Mouse (Mus musculus) megakaryocyte, embryonic 14.5 days (primary cell): ENCODE data around the gene Casp4. TPM values are rescaled to one million over a fixed set of nuclear protein-coding genes. Genes with fewer than 3 reads are reported as not detected.
A peak's percentile ranks its signal among the peaks of the same experiment; 100 is the strongest.

Experiments used
- H3K27me3 ChIP-seq: replicated peaks from 2 replicates; pipeline ENCODE3; 2012; ENCODE audit warnings: inconsistent platforms
- H3K36me3 ChIP-seq: replicated peaks from 2 replicates; pipeline ENCODE3; 2012; ENCODE audit warnings: low read length, inconsistent platforms, mixed read lengths
- H3K4me1 ChIP-seq: 2 replicates; pipeline ENCODE4 v1.6.1; 2012; ENCODE audit warnings: inconsistent platforms
- H3K4me3 ChIP-seq: replicated peaks from 2 replicates; pipeline ENCODE3; 2012; ENCODE audit warnings: moderate library complexity, mild to moderate bottlenecking, inconsistent platforms
- H3K9me3 ChIP-seq: 2 replicates; pipeline ENCODE4 v1.6.1; 2012; ENCODE audit warnings: inconsistent platforms
- FLI1 ChIP-seq: IDR thresholded peaks from 2 replicates; pipeline ENCODE4 v1.6.1; 2012; ENCODE audit warnings: low read length, inconsistent platforms, mixed read lengths
- GATA1 ChIP-seq: IDR thresholded peaks from 3 replicates; pipeline ENCODE4 v1.6.1; 2012; ENCODE audit warnings: mixed read lengths, low read length, inconsistent platforms, borderline replicate concordance
- polyA plus RNA-seq: library from polyadenylated mRNA; stranded (reverse); fragments of >175 nt; gene quantifications from 2 replicates; pipeline ENCODE4 v1.2.3, GENCODE M21; 2012; ENCODE audit warnings: low replicate concordance; ENCODE audit not compliant: insufficient read depth

Gene Casp4
- polyA plus RNA-seq, 1 experiment = 8.7 TPM

- peak overlapping the region; percentile 67 for H3K4me3 ChIP-seq
- no peaks in the 10 kb centered on the region for H3K36me3 ChIP-seq
- peaks cover 9% of the 10 kb centered on the region for H3K4me1 ChIP-seq
- no peaks in the 10 kb centered on the region for H3K9me3 ChIP-seq
- H3K27me3 ChIP-seq = no peaks in the 10 kb centered on the region
- TF ChIP-seq GATA1 = no peak
- no peak for TF ChIP-seq FLI1
These were observed 9.6 kb upstream of the Casp4 start for GRCm38 (mm10) chr9:5299132-5299381.

- Histone ChIP-seq H3K9me3 (no peaks in the 10 kb centered on the region), H3K4me3 (peak overlapping the region; percentile 86), H3K36me3 (no peaks in the 10 kb centered on the region), H3K4me1 (peaks cover 17% of the 10 kb centered on the region), H3K27me3 (no peaks in the 10 kb centered on the region)
- no peak for TF ChIP-seq FLI1
- TF ChIP-seq GATA1 = no peak
These were observed 1.5 kb downstream of the Casp4 start for GRCm38 (mm10) chr9:5310112-5310511.

GRCm38 (mm10) chr9:5311435-5311834 lies 2.8 kb downstream of the Casp4 start:
- peaks cover 17% of the 10 kb centered on the region for H3K4me1 ChIP-seq

GRCm38 (mm10) chr9:5328204-5328603 lies 19.6 kb downstream of the Casp4 start:
- peaks cover 68% of the 10 kb centered on the region for H3K36me3 ChIP-seq
- TF ChIP-seq FLI1 = no peak
- TF ChIP-seq GATA1 = no peak
- no peaks in the 10 kb centered on the region for H3K27me3 ChIP-seq
- no peak overlapping the region for H3K4me3 ChIP-seq
- H3K9me3 ChIP-seq = no peaks in the 10 kb centered on the region
- H3K4me1 ChIP-seq = no peaks in the 10 kb centered on the region

More at GRCm38 (mm10) chr9:5311435-5311834, 2.8 kb downstream of the Casp4 start:
- Histone ChIP-seq H3K9me3 (no peaks in the 10 kb centered on the region), H3K27me3 (no peaks in the 10 kb centered on the region), H3K4me3 (peak overlapping the region; percentile 50), H3K36me3 (no peaks in the 10 kb centered on the region)
- TF ChIP-seq GATA1 = no peak
- no peak for TF ChIP-seq FLI1

GRCm38 (mm10) chr9:5332441-5332840 lies 23.8 kb downstream of the Casp4 start:
- peaks cover 8% of the 10 kb centered on the region; the same call in 1 of the 2 replicates for H3K9me3 ChIP-seq
- peaks cover 52% of the 10 kb centered on the region for H3K36me3 ChIP-seq
- H3K27me3 ChIP-seq = no peaks in the 10 kb centered on the region
- H3K4me1 ChIP-seq = no peaks in the 10 kb centered on the region
- TF ChIP-seq GATA1 = no peak
- TF ChIP-seq FLI1 = no peak
- no peak overlapping the region for H3K4me3 ChIP-seq

GRCm38 (mm10) chr9:5333422-5333821 lies 24.8 kb downstream of the Casp4 start:
- peaks cover 8% of the 10 kb centered on the region; the same call in 1 of the 2 replicates for H3K9me3 ChIP-seq
- H3K4me1 ChIP-seq = no peaks in the 10 kb centered on the region
- H3K4me3 ChIP-seq = no peak overlapping the region
- peaks cover 44% of the 10 kb centered on the region for H3K36me3 ChIP-seq
- TF ChIP-seq FLI1 = no peak
- TF ChIP-seq GATA1 = no peak
- no peaks in the 10 kb centered on the region for H3K27me3 ChIP-seq

- no peaks in the 10 kb centered on the region for H3K36me3 ChIP-seq
- no peaks in the 10 kb centered on the region for H3K27me3 ChIP-seq
- TF ChIP-seq GATA1 (peak; percentile 67; the same call in 1 of the 3 replicates), FLI1 (0 out of 2 replicates have a peak, but pooled peaks have one; percentile 7)
- peaks cover 14% of the 10 kb centered on the region for H3K9me3 ChIP-seq
- peaks cover 21% of the 10 kb centered on the region for H3K4me1 ChIP-seq
- H3K4me3 ChIP-seq = peak overlapping the region; percentile 16
These were observed 34.5 kb downstream of the Casp4 start for GRCm38 (mm10) chr9:5343092-5343491.

GRCm38 (mm10) chr9:5344090-5344489 lies 35.5 kb downstream of the Casp4 start:
- Histone ChIP-seq H3K36me3 (no peaks in the 10 kb centered on the region), H3K9me3 (peaks cover 14% of the 10 kb centered on the region), H3K4me3 (no peak overlapping the region), H3K27me3 (no peaks in the 10 kb centered on the region), H3K4me1 (peaks cover 21% of the 10 kb centered on the region)
- TF ChIP-seq GATA1 = no peak
- TF ChIP-seq FLI1 = no peak

- peak within 1 kb of the TSS; percentile 85 for H3K4me3 ChIP-seq
- TF ChIP-seq GATA1 (no peak), FLI1 (no peak)
- no peaks in the 10 kb centered on the region for H3K36me3 ChIP-seq
- H3K27me3 ChIP-seq = no peaks in the 10 kb centered on the region
- peaks cover 14% of the 10 kb centered on the region for H3K9me3 ChIP-seq
- H3K4me1 ChIP-seq = peaks cover 21% of the 10 kb centered on the region
These were observed 36.8 kb downstream of the Casp4 start, which contains the start of gene Casp12 for GRCm38 (mm10) chr9:5345291-5345898. Gene Casp12 (plus strand): TSS chr9:5345430.

GRCm38 (mm10) chr9:5347381-5347780 lies 38.8 kb downstream of the Casp4 start:
- H3K9me3 ChIP-seq = peaks cover 14% of the 10 kb centered on the region
- H3K4me3 ChIP-seq = no peak overlapping the region
- peaks cover 24% of the 10 kb centered on the region for H3K4me1 ChIP-seq
- H3K27me3 ChIP-seq = no peaks in the 10 kb centered on the region
- TF ChIP-seq FLI1 (no peak), GATA1 (no peak)
- H3K36me3 ChIP-seq = no peaks in the 10 kb centered on the region
